In the genomic region with DNA sequence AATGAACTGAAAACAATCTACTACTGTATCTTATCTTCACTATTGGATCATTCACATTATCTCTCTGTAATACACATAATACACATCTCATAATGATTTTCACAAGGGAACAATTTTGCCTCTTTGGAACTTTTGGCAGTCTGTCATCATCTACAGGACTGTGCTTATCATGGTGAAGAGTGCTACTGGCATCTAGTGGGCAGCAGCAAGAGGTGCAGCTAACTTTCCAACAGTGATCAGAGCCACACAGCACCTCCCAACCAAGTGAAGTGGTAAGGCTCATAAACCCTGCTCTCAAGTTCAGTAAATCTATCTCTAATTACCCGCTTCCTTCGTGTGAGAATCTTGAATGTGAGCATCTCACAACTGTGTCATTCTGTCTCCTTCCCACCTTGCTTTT, we compare ENCODE assay signal across 8 mouse cellular contexts. TPM values are rescaled to one million over a fixed set of nuclear protein-coding genes. Genes with fewer than 3 reads are reported as not detected.
A peak's percentile ranks its signal among the peaks of the same experiment; 100 is the strongest.
DNase-seq lines count a peak whose midpoint lies in the region; ATAC-seq and TF ChIP-seq lines count a peak whose summit lies in the region.

No protein-coding gene starts in this region.

- no peak for TF ChIP-seq POLR2A in thymus, adult 2 months (IDR thresholded peaks at IDR 0.05; ENCODE audit: control insufficient read depth, extremely low read depth, insufficient read depth, low read length, poor library complexity)

- H3K9ac ChIP-seq in forebrain, embryonic 16.5 days (replicated peaks; ENCODE audit: low read depth, low read length), result no peak overlapping the region

- H3K27ac ChIP-seq in thymus, adult 2 months (ENCODE audit: control insufficient read depth, insufficient read depth, low read length), result no peak overlapping the region
- H3K27ac ChIP-seq in forebrain, embryonic 16.5 days (ENCODE audit: low read length), result no peak overlapping the region

- ATAC-seq in forebrain, embryonic 16.5 days, result peak; percentile 79; the same call in 1 of the 2 replicates

- 68% methylated on average over 2 of the region's 2 CpGs for WGBS in thymus, adult 2 months
- WGBS in forebrain, embryonic 16.5 days, result 23% methylated on average over 2 of the region's 2 CpGs

- no peaks in the 10 kb centered on the region for H3K4me1 ChIP-seq in thymus, adult 2 months (replicated peaks; ENCODE audit: control insufficient read depth, insufficient read depth, low read length)
- peaks cover 7% of the 10 kb centered on the region for H3K4me1 ChIP-seq in forebrain, embryonic 16.5 days (replicated peaks; ENCODE audit: control insufficient read depth, insufficient read depth, low read length)

- no peaks in the 10 kb centered on the region for H3K27me3 ChIP-seq in thymus, adult 2 months (ENCODE audit: control insufficient read depth, insufficient read depth, low read length)
- no peaks in the 10 kb centered on the region for H3K27me3 ChIP-seq in forebrain, embryonic 16.5 days (replicated peaks; ENCODE audit: control insufficient read depth, insufficient read depth, low read length)

- DNase-seq in thymus, adult 2 months, result peak; percentile 15
- no peak for DNase-seq in thymus, adult 18-20 months
- DNase-seq in cerebellum, adult 11-12 months, result peak; percentile 22
- DNase-seq in induced T-regulatory cell, adult 2 months (ENCODE audit: low read depth), result peak; percentile 60
- DNase-seq in left cerebral cortex, adult 11 months (ENCODE audit: low spot score), result peak; percentile 37
- peak; percentile 27 to 61 for DNase-seq in lung, postnatal 4 days
- peak; percentile 37 for DNase-seq in skeletal muscle tissue, adult 2 months (ENCODE audit: low read depth, low spot score)

- no peaks in the 10 kb centered on the region for H3K9me3 ChIP-seq in forebrain, embryonic 16.5 days (ENCODE audit: control insufficient read depth, low read length)

- no peak overlapping the region for H3K4me3 ChIP-seq in thymus, adult 2 months (ENCODE audit: control insufficient read depth, insufficient read depth, low read length)
- H3K4me3 ChIP-seq in forebrain, embryonic 16.5 days (replicated peaks; ENCODE audit: low read length), result no peak overlapping the region

- no peak for TF ChIP-seq CTCF in thymus, adult 2 months (IDR thresholded peaks at IDR 0.05; ENCODE audit: borderline replicate concordance, control insufficient read depth, extremely low read depth, insufficient read depth, low read length, poor library complexity)

- H3K4me2 ChIP-seq in forebrain, embryonic 16.5 days (ENCODE audit: low read length), result no peak overlapping the region

- H3K36me3 ChIP-seq in thymus, adult 2 months (ENCODE audit: control insufficient read depth, insufficient read depth, low read length), result peaks cover 3% of the 10 kb centered on the region; the same call in 1 of the 2 replicates
- H3K36me3 ChIP-seq in forebrain, embryonic 16.5 days (ENCODE audit: control insufficient read depth, insufficient read depth), result no peaks in the 10 kb centered on the region

RNA-seq across cellular contexts. Expression of a gene that starts 44.2 kb away (rescaled TPM):
- polyA plus RNA-seq in thymus, adult 2 months (2012; rRNA removed), result 6.5 and 9.0 TPM in 2 replicates
- 86.3 and 95.4 TPM in 2 replicates for polyA plus RNA-seq in forebrain, embryonic 16.5 days (2015; fragmentation: Nextera tagmentation; extraction: Ambion mirVana)

Comparison
In these comparisons a context has a peak if more than half of its experiments do, and no peak if none do; other contexts are left out.
1. DNase-seq: peak in thymus, adult 2 months (single experiment), cerebellum, adult 11-12 months (single experiment), induced T-regulatory cell, adult 2 months (single experiment), left cerebral cortex, adult 11 months (single experiment), lung, postnatal 4 days (2 of 2) and skeletal muscle tissue, adult 2 months (single experiment); none in thymus, adult 18-20 months (0 of 2).